Mouse (Mus musculus) hindbrain, embryonic 13.5 days (tissue): ENCODE data around the gene Chrm1. TPM values are rescaled to one million over a fixed set of nuclear protein-coding genes. Genes with fewer than 3 reads are reported as not detected.

Source experiments
- ATAC-seq: fragments of 200-750 bp; cut with Nextera tagmentation; 2 replicates; pipeline ENCODE4 v1.8.0; 2017; ENCODE audit warnings: moderate TSS enrichment; ENCODE audit not compliant: low FRiP score
- H3K27ac ChIP-seq: fragments of 300-500 bp; sonication (generic); 2 replicates; pipeline ENCODE4 v1.5.1; 2015; ENCODE audit warnings: inconsistent platforms, mild to moderate bottlenecking, moderate library complexity
- H3K27me3 ChIP-seq: fragments of 300-500 bp; sonication (generic); 2 replicates; pipeline ENCODE4 v1.6.1; 2015; ENCODE audit warnings: mild to moderate bottlenecking, inconsistent platforms
- H3K36me3 ChIP-seq: fragments of 300-500 bp; sonication (generic); 2 replicates; pipeline ENCODE4 v1.6.1; 2015; ENCODE audit warnings: mild to moderate bottlenecking, inconsistent platforms
- H3K4me1 ChIP-seq: fragments of 300-500 bp; sonication (generic); replicated peaks from 2 replicates; pipeline ENCODE4 v1.6.1; 2015; ENCODE audit warnings: inconsistent platforms
- H3K4me2 ChIP-seq: fragments of 300-500 bp; sonication (generic); 2 replicates; pipeline ENCODE4 v1.6.1; 2015; ENCODE audit warnings: inconsistent platforms, mild to moderate bottlenecking, moderate library complexity
- H3K4me3 ChIP-seq: fragments of 300-500 bp; sonication (generic); 2 replicates; pipeline ENCODE4 v1.5.1; 2015; ENCODE audit warnings: mild to moderate bottlenecking, inconsistent platforms
- H3K9ac ChIP-seq: fragments of 300-500 bp; sonication (generic); 2 replicates; pipeline ENCODE4 v1.6.1; 2015; ENCODE audit warnings: mild to moderate bottlenecking, inconsistent platforms
- H3K9me3 ChIP-seq: fragments of 300-500 bp; sonication (generic); 2 replicates; pipeline ENCODE4 v1.6.1; 2016; ENCODE audit warnings: inconsistent platforms
- WGBS: fragments of 180-500 bp; shearing (Covaris S2); methylation state at CpG from one replicate; pipeline ENCODE4 v1.1.7; 2015; 5-methylcytosine and 5-hydroxymethylcytosine counted together
- polyA plus RNA-seq: library from polyadenylated mRNA; unstranded; fragments of >200 nt; fragmentation: Nextera tagmentation; extraction: Ambion mirVana; gene quantifications from 2 replicates; pipeline ENCODE4 v1.2.1, GENCODE M21; 2015

Chrm1 gene
- polyA plus RNA-seq, 1 experiment from 2014 or later = 0.51 TPM

DNA sequence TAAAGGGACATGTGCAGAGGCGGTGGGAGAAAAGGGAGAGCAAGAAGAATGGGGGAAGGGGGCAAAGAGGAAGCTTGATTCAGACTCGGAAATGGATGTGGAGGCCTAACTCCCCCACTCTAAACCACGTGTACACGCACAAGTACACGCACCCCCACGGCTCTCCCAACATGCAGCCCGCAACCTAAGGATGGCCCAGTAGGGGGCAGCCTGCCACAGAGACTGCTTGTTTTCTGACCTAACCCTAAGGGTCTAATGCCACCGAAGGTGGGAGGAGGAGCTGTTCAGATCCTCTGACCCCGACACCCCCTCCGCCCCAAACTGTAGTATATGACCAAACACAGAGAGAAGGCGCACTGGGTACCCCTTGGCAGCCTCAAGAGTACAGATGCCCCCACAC is 1.3 kb upstream of the Chrm1 start:
- WGBS = 3% methylated on average over 11 of the region's 11 CpGs
- H3K9me3 ChIP-seq = no peaks in the 10 kb centered on the region

DNA sequence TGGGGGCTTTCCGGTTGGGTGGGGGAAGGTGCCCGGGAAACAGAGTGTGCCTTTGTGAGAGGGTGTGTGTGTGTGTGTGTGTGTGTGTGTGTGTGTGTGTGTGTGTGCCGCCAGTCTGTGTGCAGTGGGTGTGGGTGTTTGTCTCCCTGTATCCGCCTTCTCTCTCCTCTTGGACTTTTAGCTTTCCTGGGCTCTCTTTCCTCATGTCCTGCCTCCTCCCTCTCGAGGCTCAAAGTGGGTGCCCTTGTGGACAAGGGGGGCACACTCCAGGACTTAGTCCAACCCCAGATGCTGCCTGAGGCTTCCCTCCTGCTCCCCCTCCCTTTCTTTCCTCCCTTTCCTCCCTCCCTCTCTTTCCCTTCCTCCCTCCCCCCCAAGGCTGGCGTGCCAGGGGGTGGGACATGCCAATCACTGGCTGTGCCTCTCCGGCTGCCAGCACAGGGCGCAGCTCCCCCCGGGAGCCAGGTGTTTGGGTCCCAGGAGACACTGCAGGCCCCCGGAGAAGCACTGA is 377 bp downstream of the Chrm1 start:
- peaks cover 21% of the 10 kb centered on the region for H3K4me1 ChIP-seq
- WGBS = 34% methylated on average over 9 of the region's 10 CpGs
- H3K36me3 ChIP-seq = no peaks in the 10 kb centered on the region
- H3K27ac ChIP-seq = no peak overlapping the region
- ATAC-seq = 0 out of 2 replicates have a peak, but pooled peaks have one; percentile 12
- no peak overlapping the region for H3K9ac ChIP-seq
- peaks cover 12% of the 10 kb centered on the region for H3K27me3 ChIP-seq
- H3K4me3 ChIP-seq = no peak overlapping the region
- H3K4me2 ChIP-seq = 0 out of 2 replicates have a peak overlapping the region, but pooled peaks have one; percentile 6
- no peaks in the 10 kb centered on the region for H3K9me3 ChIP-seq

More for the DNA sequence above, 1.3 kb upstream of the Chrm1 start:
- Histone ChIP-seq H3K9ac (peak overlapping the region; percentile 73), H3K4me2 (peak overlapping the region; percentile 88), H3K27me3 (peaks cover 12% of the 10 kb centered on the region), H3K36me3 (no peaks in the 10 kb centered on the region), H3K4me3 (peak overlapping the region; percentile 50), H3K27ac (no peak overlapping the region), H3K4me1 (peaks cover 21% of the 10 kb centered on the region)
- ATAC-seq = peak; percentile 66

- H3K4me2 ChIP-seq = no peak overlapping the region
- H3K4me3 ChIP-seq = no peak overlapping the region
- ATAC-seq = no peak
- H3K9ac ChIP-seq = no peak overlapping the region
- H3K27ac ChIP-seq = no peak overlapping the region
- H3K27me3 ChIP-seq = peaks cover 12% of the 10 kb centered on the region
- no peaks in the 10 kb centered on the region for H3K9me3 ChIP-seq
- 92% methylated on average over 3 of the region's 3 CpGs for WGBS
- peaks cover 21% of the 10 kb centered on the region for H3K4me1 ChIP-seq
- no peaks in the 10 kb centered on the region for H3K36me3 ChIP-seq
These were observed 1.3 kb downstream of the Chrm1 start for GRCm38 (mm10) chr19:8664859-8665258.

DNA sequence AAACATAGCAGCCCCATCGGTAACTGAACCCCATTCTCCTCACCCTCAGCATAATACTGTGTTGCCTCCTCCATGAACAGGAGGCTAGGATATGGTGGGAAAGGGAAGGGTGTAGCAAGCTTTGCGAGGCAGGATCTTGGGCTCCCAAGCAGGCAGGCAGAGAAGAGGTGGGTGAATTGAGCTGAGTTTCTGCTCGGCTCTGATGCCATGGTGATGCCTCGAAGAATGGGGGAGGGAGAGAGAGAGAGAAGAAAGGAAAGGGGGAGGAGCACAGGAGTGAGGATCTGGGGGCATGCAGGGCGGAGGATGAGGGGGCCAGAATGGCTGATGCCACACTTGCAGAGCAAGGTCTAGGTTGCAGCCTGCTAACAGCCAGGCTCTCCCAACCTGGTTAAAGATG is 2.2 kb downstream of the Chrm1 start:
- H3K9me3 ChIP-seq = no peaks in the 10 kb centered on the region
- WGBS = 41% methylated on average over 5 of the region's 5 CpGs

DNA sequence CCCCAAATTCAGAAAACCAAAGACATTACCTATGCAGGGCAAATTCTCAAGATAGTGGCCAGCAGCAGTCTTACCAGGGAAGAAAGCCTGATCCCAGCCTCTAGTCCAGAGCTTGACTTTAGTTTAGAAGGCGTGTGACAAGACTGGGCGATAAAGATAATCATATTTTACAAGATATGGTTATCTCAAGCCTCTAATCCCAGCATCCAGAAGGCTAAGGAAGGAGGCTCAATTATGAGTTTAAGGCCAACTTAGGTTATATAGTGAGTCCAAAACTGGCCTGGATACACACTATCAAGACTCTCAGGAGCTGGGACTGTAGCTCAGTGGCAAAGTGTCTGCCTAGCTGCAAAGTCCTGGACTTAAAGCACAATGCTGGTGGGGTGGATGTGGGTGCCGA is 9.3 kb downstream of the Chrm1 start:
- Histone ChIP-seq H3K9ac (no peak overlapping the region), H3K4me1 (no peaks in the 10 kb centered on the region), H3K4me3 (no peak overlapping the region), H3K27me3 (no peaks in the 10 kb centered on the region), H3K9me3 (no peaks in the 10 kb centered on the region), H3K27ac (no peak overlapping the region), H3K36me3 (no peaks in the 10 kb centered on the region), H3K4me2 (no peak overlapping the region)
- WGBS = 95% methylated on average over 3 of the region's 3 CpGs
- no peak for ATAC-seq

More for the DNA sequence above, 2.2 kb downstream of the Chrm1 start:
- Histone ChIP-seq H3K4me1 (peaks cover 21% of the 10 kb centered on the region), H3K4me2 (no peak overlapping the region), H3K27me3 (peaks cover 12% of the 10 kb centered on the region), H3K27ac (no peak overlapping the region), H3K9ac (no peak overlapping the region), H3K36me3 (no peaks in the 10 kb centered on the region), H3K4me3 (no peak overlapping the region)
- no peak for ATAC-seq

DNA sequence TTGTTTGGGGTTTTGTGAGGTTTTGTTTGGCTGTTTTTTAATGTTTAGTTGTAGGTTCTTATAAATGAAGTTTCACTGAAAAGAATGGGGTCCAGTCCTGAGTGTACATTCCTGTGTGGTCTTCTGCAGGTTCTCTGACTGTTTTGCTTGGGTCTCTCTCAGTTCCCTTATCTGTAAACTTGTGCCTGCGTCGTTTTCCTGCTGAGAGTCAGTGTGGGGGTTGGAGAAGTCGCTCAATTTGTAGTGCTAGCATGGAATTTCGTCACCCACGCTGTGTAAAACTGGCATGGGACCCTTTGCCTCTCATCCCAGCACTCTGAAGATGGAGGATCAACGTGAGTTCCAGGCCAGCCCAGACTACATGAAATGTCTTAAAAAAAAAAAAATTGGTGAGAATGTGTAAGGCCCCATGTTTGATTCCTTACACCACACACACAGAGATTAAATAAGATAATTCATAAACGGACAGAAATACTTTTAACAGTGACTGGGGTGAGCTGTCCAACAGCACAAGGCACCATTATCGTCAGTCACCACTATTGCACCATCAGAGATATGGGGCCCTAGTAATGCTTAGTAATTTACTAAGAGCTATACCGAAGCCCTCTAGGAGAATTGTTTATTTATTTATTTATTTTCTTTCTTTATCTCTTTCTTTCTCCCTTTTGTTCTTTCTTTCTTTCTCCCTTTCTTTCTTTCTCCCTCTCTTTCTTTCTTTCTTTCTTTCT is 9.9 kb downstream of the Chrm1 start:
- no peaks in the 10 kb centered on the region for H3K9me3 ChIP-seq
- H3K4me1 ChIP-seq = no peaks in the 10 kb centered on the region
- no peaks in the 10 kb centered on the region for H3K36me3 ChIP-seq
- no peaks in the 10 kb centered on the region for H3K27me3 ChIP-seq
- H3K4me3 ChIP-seq = no peak overlapping the region
- no peak overlapping the region for H3K9ac ChIP-seq
- H3K4me2 ChIP-seq = no peak overlapping the region
- H3K27ac ChIP-seq = no peak overlapping the region
- 76% methylated on average over 9 of the region's 9 CpGs for WGBS
- ATAC-seq = no peak

GRCm38 (mm10) chr19:8679031-8679779 is 15.6 kb downstream of the Chrm1 start:
- H3K4me2 ChIP-seq = no peak overlapping the region
- WGBS = 29% methylated on average over 17 of the region's 18 CpGs

GRCm38 (mm10) chr19:8681633-8682362 is 18.2 kb downstream of the Chrm1 start:
- 90% methylated on average over 4 of the region's 4 CpGs for WGBS
- no peak overlapping the region for H3K27ac ChIP-seq
- no peak overlapping the region for H3K4me3 ChIP-seq
- no peak overlapping the region for H3K4me2 ChIP-seq
- no peaks in the 10 kb centered on the region for H3K9me3 ChIP-seq
- 0 out of 2 replicates have a peak, but pooled peaks cover 4% of the 10 kb centered on the region for H3K4me1 ChIP-seq
- H3K9ac ChIP-seq = no peak overlapping the region
- H3K27me3 ChIP-seq = peaks cover 3% of the 10 kb centered on the region; the same call in 1 of the 2 replicates
- no peaks in the 10 kb centered on the region for H3K36me3 ChIP-seq
- no peak for ATAC-seq

More at GRCm38 (mm10) chr19:8679031-8679779, 15.6 kb downstream of the Chrm1 start:
- peak overlapping the region; percentile 30; the same call in 1 of the 2 replicates for H3K27ac ChIP-seq
- H3K9ac ChIP-seq = no peak overlapping the region
- no peak overlapping the region for H3K4me3 ChIP-seq
- H3K4me1 ChIP-seq = 0 out of 2 replicates have a peak, but pooled peaks cover 4% of the 10 kb centered on the region
- no peaks in the 10 kb centered on the region for H3K9me3 ChIP-seq
- no peaks in the 10 kb centered on the region for H3K36me3 ChIP-seq
- peaks cover 3% of the 10 kb centered on the region; the same call in 1 of the 2 replicates for H3K27me3 ChIP-seq
- ATAC-seq = no peak

DNA sequence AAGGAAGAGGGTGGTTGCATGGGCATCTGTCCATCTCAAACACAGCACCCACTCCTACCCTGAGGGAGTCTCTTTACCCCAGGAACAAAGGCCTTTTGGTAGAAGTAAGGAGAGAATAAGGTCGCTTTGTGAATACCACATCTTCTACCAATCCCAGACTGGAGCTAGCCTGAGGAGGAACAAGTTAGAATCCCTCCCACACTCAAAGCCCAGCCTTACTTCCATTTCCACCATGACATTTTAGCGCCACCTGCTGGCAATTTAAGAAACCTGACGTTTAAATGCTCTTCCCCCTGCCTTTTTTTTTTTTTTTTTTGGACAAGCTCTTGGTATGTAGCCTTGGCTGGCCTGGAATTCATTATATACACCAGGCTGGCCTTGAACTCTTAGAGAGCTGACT is 19.4 kb downstream of the Chrm1 start:
- no peak overlapping the region for H3K4me2 ChIP-seq
- WGBS = 2% methylated on average over 3 of the region's 3 CpGs
- H3K9ac ChIP-seq = no peak overlapping the region
- H3K4me1 ChIP-seq = 0 out of 2 replicates have a peak, but pooled peaks cover 4% of the 10 kb centered on the region
- ATAC-seq = 0 out of 2 replicates have a peak, but pooled peaks have one; percentile 38
- no peaks in the 10 kb centered on the region for H3K9me3 ChIP-seq
- H3K4me3 ChIP-seq = no peak overlapping the region
- peaks cover 3% of the 10 kb centered on the region; the same call in 1 of the 2 replicates for H3K27me3 ChIP-seq
- H3K27ac ChIP-seq = no peak overlapping the region
- H3K36me3 ChIP-seq = no peaks in the 10 kb centered on the region

GRCm38 (mm10) chr19:8683627-8684026 is 20.0 kb downstream of the Chrm1 start:
- H3K9me3 ChIP-seq = no peaks in the 10 kb centered on the region
- no peak overlapping the region for H3K27ac ChIP-seq

DNA sequence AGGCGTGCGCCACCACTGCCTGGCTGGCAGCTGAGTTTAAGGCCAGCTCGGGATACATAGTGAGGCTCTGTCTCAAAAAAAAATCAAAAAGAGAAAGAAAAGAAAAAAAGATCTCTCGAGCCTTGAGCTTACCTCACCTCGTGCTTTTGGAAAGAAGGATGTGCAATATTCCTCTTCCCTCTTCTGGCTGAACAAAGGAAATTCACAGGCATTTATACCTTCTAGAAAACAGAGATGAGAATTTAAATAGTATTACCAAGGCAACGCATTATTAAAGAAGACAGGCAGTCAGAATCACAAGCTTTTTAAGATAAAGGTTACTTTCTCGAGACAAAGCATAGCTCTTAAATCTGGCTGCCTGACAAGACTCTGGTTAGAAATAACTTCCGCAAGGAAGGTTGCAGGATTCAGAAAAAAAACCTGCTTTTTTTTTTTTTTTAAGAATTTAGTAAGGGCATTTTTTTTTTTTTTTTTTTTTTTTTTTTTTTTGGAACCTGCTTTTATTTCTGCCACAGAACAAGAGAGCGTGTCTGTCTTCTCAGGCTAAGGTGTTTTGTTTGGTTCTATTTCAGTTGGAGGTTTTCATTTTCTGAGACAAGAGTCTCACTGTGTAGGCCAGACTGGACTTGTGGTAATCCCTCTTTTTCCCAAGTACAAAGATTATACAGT is 28.4 kb downstream of the Chrm1 start:
- Histone ChIP-seq H3K27ac (no peak overlapping the region), H3K27me3 (no peaks in the 10 kb centered on the region), H3K4me3 (no peak overlapping the region), H3K36me3 (no peaks in the 10 kb centered on the region), H3K9me3 (no peaks in the 10 kb centered on the region), H3K9ac (no peak overlapping the region), H3K4me2 (no peak overlapping the region), H3K4me1 (no peaks in the 10 kb centered on the region)
- ATAC-seq = no peak
- 60% methylated on average over 9 of the region's 9 CpGs for WGBS

More at GRCm38 (mm10) chr19:8683627-8684026, 20.0 kb downstream of the Chrm1 start:
- 76% methylated on average over 2 of the region's 2 CpGs for WGBS
- H3K9ac ChIP-seq = no peak overlapping the region
- no peak overlapping the region for H3K4me2 ChIP-seq
- ATAC-seq = no peak
- H3K4me1 ChIP-seq = 0 out of 2 replicates have a peak, but pooled peaks cover 4% of the 10 kb centered on the region
- peaks cover 3% of the 10 kb centered on the region; the same call in 1 of the 2 replicates for H3K27me3 ChIP-seq
- no peaks in the 10 kb centered on the region for H3K36me3 ChIP-seq
- no peak overlapping the region for H3K4me3 ChIP-seq
